Mouse (Mus musculus): ENCODE measurements around the gene Gm17124. TPM values are rescaled to one million over a fixed set of nuclear protein-coding genes. Genes with fewer than 3 reads are reported as not detected.
"Not testable (repeated sequence)": the region's sequence is repeated elsewhere in the genome, so short reads cannot be mapped to it uniquely, and the experiment has no call there.

Gm17124 gene
- total RNA-seq (2012; rRNA removed) (not detected in 2 replicates), total RNA-seq (2014; rRNA removed) (not detected in 2 replicates), polyA plus RNA-seq (2012; ENCODE audit: insufficient read length, low read depth) (not detected in 2 replicates)

DNA sequence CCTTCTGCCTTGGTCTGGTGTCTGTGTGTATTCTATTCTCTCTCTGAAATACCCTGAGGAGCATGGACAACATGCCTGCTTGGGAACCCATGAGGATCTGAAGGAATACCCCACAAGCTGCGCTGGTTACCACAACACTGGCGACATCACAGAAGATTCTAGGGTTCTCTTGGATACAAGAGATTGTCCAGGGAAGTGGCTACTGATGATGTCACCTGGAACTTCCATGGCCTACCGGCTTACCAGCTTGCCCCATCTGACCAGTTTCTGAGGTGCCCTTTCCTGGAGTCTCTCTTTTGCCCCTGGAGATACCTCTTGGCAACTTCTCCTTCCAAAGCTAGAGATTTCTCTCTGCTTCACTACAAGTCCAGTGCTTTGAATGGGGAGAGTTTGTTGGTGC lies at the start of gene Gm17124:
TSS of gene Gm17124 (minus strand) at position 101 of the 400 bp plus-strand sequence.
- H3K36me3 ChIP-seq (replicated peaks in 1 of 2; ENCODE audit: control insufficient read depth in 1 of 2, insufficient read depth in 1 of 2, low read length in 1 of 2); H3K4me2 ChIP-seq (ENCODE audit: insufficient read depth, low read depth, poor library complexity, severe bottlenecking); H3K27me3 ChIP-seq (replicated peaks); in situ Hi-C loops (cut with MboI; ENCODE audit: low pct_ligation_motif_present, low pct_unique_long_range_greater_than_20kb, low sequenced_read_pairs); H3K9ac ChIP-seq (ENCODE audit: insufficient read depth, low read depth); dilution Hi-C loops (cut with MboI; ENCODE audit: extremely low pct_ligation_motif_present, extremely low pct_unique_long_range_greater_than_20kb, low sequenced_read_pairs); H3K4me3 ChIP-seq (replicated peaks in 1 of 3; ENCODE audit: low read depth in 2 of 3, low read length in 2 of 3, poor library complexity in 1 of 3); H3K27ac ChIP-seq (ENCODE audit: insufficient read depth, low read depth); DNase-seq (ENCODE audit: extremely low read depth); H3K4me1 ChIP-seq (ENCODE audit: control insufficient read depth in 1 of 2, insufficient read depth in 2 of 2); H3K9me3 ChIP-seq (replicated peaks; ENCODE audit: low read length); H3K79me2 ChIP-seq (replicated peaks; ENCODE audit: control insufficient read depth, extremely low read depth, insufficient read depth, poor library complexity, severe bottlenecking): not testable (repeated sequence)

- dilution Hi-C loops (cut with MboI; ENCODE audit: extremely low pct_ligation_motif_present, extremely low pct_unique_long_range_greater_than_20kb, low sequenced_read_pairs); in situ Hi-C loops (cut with MboI; ENCODE audit: low pct_ligation_motif_present, low pct_unique_long_range_greater_than_20kb, low sequenced_read_pairs); H3K4me2 ChIP-seq (ENCODE audit: insufficient read depth, low read depth, poor library complexity, severe bottlenecking): not testable (repeated sequence)
Measured at GRCm38 (mm10) chr14:42641817-42642216, 42.1 kb upstream of the Gm17124 start, which contains the start of gene Gm3633. Gm3633 (minus strand) TSS chr14:42641917.

More at GRCm38 (mm10) chr14:42641817-42642216, 42.1 kb upstream of the Gm17124 start, which contains the start of gene Gm3633:
- not testable (repeated sequence) for H3K9ac ChIP-seq (ENCODE audit: insufficient read depth, low read depth); H3K27ac ChIP-seq (ENCODE audit: insufficient read depth, low read depth); H3K79me2 ChIP-seq (replicated peaks; ENCODE audit: control insufficient read depth, extremely low read depth, insufficient read depth, poor library complexity, severe bottlenecking); H3K4me3 ChIP-seq (replicated peaks in 1 of 3; ENCODE audit: low read depth in 2 of 3, low read length in 2 of 3, poor library complexity in 1 of 3); DNase-seq (ENCODE audit: extremely low read depth); H3K9me3 ChIP-seq (replicated peaks; ENCODE audit: low read length); H3K4me1 ChIP-seq (ENCODE audit: control insufficient read depth in 1 of 2, insufficient read depth in 2 of 2); H3K36me3 ChIP-seq (replicated peaks in 1 of 2; ENCODE audit: control insufficient read depth in 1 of 2, insufficient read depth in 1 of 2, low read length in 1 of 2); H3K27me3 ChIP-seq (replicated peaks)

Other genes with a start within 250 kb of the Gm17124 start
- not detected in 2 replicates for gene Gm8005, start 160.2 kb downstream of the Gm17124 start, total RNA-seq (2012; rRNA removed)
- not detected in 2 replicates for gene Gm8005, start 160.2 kb downstream of the Gm17124 start, total RNA-seq (2014; rRNA removed)
- gene Gm8005, start 160.2 kb downstream of the Gm17124 start, polyA plus RNA-seq (2012; ENCODE audit: insufficient read length, low read depth): not detected in 2 replicates
- not detected in 2 replicates for gene Gm8011, start 136.0 kb downstream of the Gm17124 start, total RNA-seq (2012; rRNA removed)
- not detected in 2 replicates for gene Gm8011, start 136.0 kb downstream of the Gm17124 start, total RNA-seq (2014; rRNA removed)
- not detected in 2 replicates for gene Gm8011, start 136.0 kb downstream of the Gm17124 start, polyA plus RNA-seq (2012; ENCODE audit: insufficient read length, low read depth)
- not detected in 2 replicates for gene Gm8020, start 97.5 kb downstream of the Gm17124 start, total RNA-seq (2012; rRNA removed)
- not detected in 2 replicates for gene Gm8020, start 97.5 kb downstream of the Gm17124 start, total RNA-seq (2014; rRNA removed)
- not detected in 2 replicates for gene Gm8020, start 97.5 kb downstream of the Gm17124 start, polyA plus RNA-seq (2012; ENCODE audit: insufficient read length, low read depth)
- gene Gm8024, start 75.6 kb downstream of the Gm17124 start, total RNA-seq (2012; rRNA removed): not detected in 2 replicates
- gene Gm8024, start 75.6 kb downstream of the Gm17124 start, total RNA-seq (2014; rRNA removed): not detected in 2 replicates
- gene Gm8024, start 75.6 kb downstream of the Gm17124 start, polyA plus RNA-seq (2012; ENCODE audit: insufficient read length, low read depth): not detected in 2 replicates
- not detected in 2 replicates for gene Gm3633, start 42.0 kb upstream of the Gm17124 start, total RNA-seq (2012; rRNA removed)
- not detected in 2 replicates for gene Gm3633, start 42.0 kb upstream of the Gm17124 start, total RNA-seq (2014; rRNA removed)
- not detected in 2 replicates for gene Gm3633, start 42.0 kb upstream of the Gm17124 start, polyA plus RNA-seq (2012; ENCODE audit: insufficient read length, low read depth)
- not detected in 2 replicates for gene Gm10378, start 56.1 kb upstream of the Gm17124 start, total RNA-seq (2012; rRNA removed)
- gene Gm10378, start 56.1 kb upstream of the Gm17124 start, total RNA-seq (2014; rRNA removed): not detected in 2 replicates
- gene Gm10378, start 56.1 kb upstream of the Gm17124 start, polyA plus RNA-seq (2012; ENCODE audit: insufficient read length, low read depth): not detected in 2 replicates
- not detected in 2 replicates for gene Gm3015, start 168.9 kb upstream of the Gm17124 start, total RNA-seq (2012; rRNA removed)
- not detected in 2 replicates for gene Gm3015, start 168.9 kb upstream of the Gm17124 start, total RNA-seq (2014; rRNA removed)
- not detected in 2 replicates for gene Gm3015, start 168.9 kb upstream of the Gm17124 start, polyA plus RNA-seq (2012; ENCODE audit: insufficient read length, low read depth)
- not detected in 2 replicates for gene Gm10377, start 198.1 kb upstream of the Gm17124 start, total RNA-seq (2012; rRNA removed)
- not detected in 2 replicates for gene Gm10377, start 198.1 kb upstream of the Gm17124 start, total RNA-seq (2014; rRNA removed)
- not detected in 2 replicates for gene Gm10377, start 198.1 kb upstream of the Gm17124 start, polyA plus RNA-seq (2012; ENCODE audit: insufficient read length, low read depth)

Measured in CH12.LX (cell line).